Comparison of ENCODE assay signal across 16 mouse cellular contexts in genomic region chr14:62910859-62911258, GRCm38 (mm10).
A peak's percentile ranks its signal among the peaks of the same experiment; 100 is the strongest.
DNase-seq lines count a peak whose midpoint lies in the region; ATAC-seq lines count a peak whose summit lies in the region.
"Had no signal": no experiment of that assay in that cellular context is flagged by ENCODE, and none has a peak within 500 bp of the region (broad histone marks: within the 10 kb centered on the region; RNA-seq: fewer than 3 reads in every experiment).

No protein-coding gene starts in this region.

- H3K9ac ChIP-seq in heart, embryonic 12.5 days = no peak overlapping the region
- H3K9ac ChIP-seq: forebrain, embryonic 15.5 days; heart, embryonic 15.5 days; hindbrain, embryonic 14.5 days had no signal

- no peaks in the 10 kb centered on the region for H3K36me3 ChIP-seq in heart, embryonic 12.5 days
- H3K36me3 ChIP-seq: forebrain, embryonic 15.5 days; heart, embryonic 15.5 days had no signal

- 79% methylated on average over 4 of the region's 4 CpGs for WGBS in heart, embryonic 12.5 days

- H3K4me2 ChIP-seq in heart, embryonic 12.5 days = no peak overlapping the region
- H3K4me2 ChIP-seq: forebrain, embryonic 15.5 days; heart, embryonic 15.5 days; hindbrain, embryonic 14.5 days had no signal

- no peak overlapping the region for H3K27ac ChIP-seq in heart, embryonic 12.5 days (ENCODE audit: poor library complexity, severe bottlenecking)
- H3K27ac ChIP-seq: forebrain, embryonic 15.5 days; heart, embryonic 15.5 days; hindbrain, embryonic 14.5 days had no signal

- no peak for ATAC-seq in heart, embryonic 12.5 days (ENCODE audit: insufficient number of reproducible peaks, low FRiP score)
- ATAC-seq: forebrain, embryonic 15.5 days had no signal

- no peaks in the 10 kb centered on the region for H3K9me3 ChIP-seq in heart, embryonic 12.5 days (replicated peaks)
- H3K9me3 ChIP-seq: forebrain, embryonic 15.5 days; heart, embryonic 15.5 days had no signal

- H3K27me3 ChIP-seq in heart, embryonic 12.5 days (replicated peaks) = no peaks in the 10 kb centered on the region
- H3K27me3 ChIP-seq: forebrain, embryonic 15.5 days; heart, embryonic 15.5 days had no signal

- intact Hi-C loops in left cerebral cortex, postnatal 4 days (cut with DNase I) = no loop called here

- DNase-seq in heart, adult 11 months = peak; percentile 43
- peak; percentile 24 to 30 for DNase-seq in left cerebral cortex, adult 18-20 months (ENCODE audit: low spot score in 2 of 2)
- DNase-seq in left cerebral cortex, postnatal 4 days = no peak
- peak; percentile 23 for DNase-seq in right cerebral cortex, postnatal 25 days
- DNase-seq in right cerebral cortex, postnatal 10 days (ENCODE audit: low spot score in 2 of 2) = no peak
- DNase-seq in neural tube, embryonic 10.5 days (ENCODE audit: extremely low spot score, low spot score) = no peak
- DNase-seq: adrenal gland, adult 2 months; adrenal gland, postnatal 25 days; cerebellum, adult 2 months; cerebellum, postnatal 10 days; gastrocnemius, postnatal 14 days; heart, postnatal 14 days had no signal

- H3K4me3 ChIP-seq in heart, embryonic 12.5 days = no peak overlapping the region
- H3K4me3 ChIP-seq: forebrain, embryonic 15.5 days; heart, embryonic 15.5 days had no signal

- H3K4me1 ChIP-seq in heart, embryonic 12.5 days (replicated peaks) = peaks cover 24% of the 10 kb centered on the region
- H3K4me1 ChIP-seq: forebrain, embryonic 15.5 days had no signal

Comparison
In these comparisons a context has a peak if more than half of its experiments do, and no peak if none do; other contexts are left out.
1. DNase-seq: peak in heart, adult 11 months (single experiment), left cerebral cortex, adult 18-20 months (2 of 2) and right cerebral cortex, postnatal 25 days (single experiment); none in left cerebral cortex, postnatal 4 days (single experiment), right cerebral cortex, postnatal 10 days (0 of 2) and neural tube, embryonic 10.5 days (single experiment).